Mouse (Mus musculus): ENCODE results near the gene Glycam1. TPM values are rescaled to one million over a fixed set of nuclear protein-coding genes. Genes with fewer than 3 reads are reported as not detected.

Gene Glycam1
- polyA plus RNA-seq, 1 experiment: 118 TPM

- no peaks in the 10 kb centered on the region for H3K36me3 ChIP-seq (ENCODE audit: control insufficient read depth, insufficient read depth, low read length)
- H3K27ac ChIP-seq (ENCODE audit: insufficient read depth, low read depth, low read length): no peak overlapping the region
- H3K4me3 ChIP-seq (ENCODE audit: insufficient read depth, low read depth, low read length): no peak overlapping the region
- no peaks in the 10 kb centered on the region for H3K4me1 ChIP-seq (ENCODE audit: control insufficient read depth, insufficient read depth, low read length)
- H3K27me3 ChIP-seq (replicated peaks; ENCODE audit: control insufficient read depth, insufficient read depth, low read length): no peaks in the 10 kb centered on the region
- WGBS: 48% methylated on average over 4 of the region's 4 CpGs
- DNase-seq: no peak
- no peak for TF ChIP-seq POLR2A (IDR thresholded peaks at IDR 0.05; ENCODE audit: low read depth, low read length)
- no peak for TF ChIP-seq CTCF (conservative IDR thresholded peaks at IDR 0.05; ENCODE audit: insufficient read depth, insufficient read length, low read depth, low read length)
Measured at GRCm38 (mm10) chr15:103519386-103520378, 45.2 kb downstream of the Glycam1 start.

GRCm38 (mm10) chr15:103518600-103519385 lies 46.1 kb downstream of the Glycam1 start:
- Histone ChIP-seq H3K4me3 (ENCODE audit: insufficient read depth, low read depth, low read length) (no peak overlapping the region), H3K27me3 (replicated peaks; ENCODE audit: control insufficient read depth, insufficient read depth, low read length) (no peaks in the 10 kb centered on the region), H3K36me3 (ENCODE audit: control insufficient read depth, insufficient read depth, low read length) (no peaks in the 10 kb centered on the region), H3K27ac (ENCODE audit: insufficient read depth, low read depth, low read length) (no peak overlapping the region), H3K4me1 (ENCODE audit: control insufficient read depth, insufficient read depth, low read length) (no peaks in the 10 kb centered on the region)
- no peak for DNase-seq
- TF ChIP-seq CTCF (conservative IDR thresholded peaks at IDR 0.05; ENCODE audit: insufficient read depth, insufficient read length, low read depth, low read length) (no peak), POLR2A (IDR thresholded peaks at IDR 0.05; ENCODE audit: low read depth, low read length) (no peak)
- WGBS: 18% methylated on average over 5 of the region's 5 CpGs

GRCm38 (mm10) chr15:103514914-103515313 lies 50.0 kb downstream of the Glycam1 start:
- TF ChIP-seq POLR2A (IDR thresholded peaks at IDR 0.05; ENCODE audit: low read depth, low read length) (no peak), CTCF (conservative IDR thresholded peaks at IDR 0.05; ENCODE audit: insufficient read depth, insufficient read length, low read depth, low read length) (no peak)
- H3K27ac ChIP-seq (ENCODE audit: insufficient read depth, low read depth, low read length): no peak overlapping the region
- no peaks in the 10 kb centered on the region for H3K27me3 ChIP-seq (replicated peaks; ENCODE audit: control insufficient read depth, insufficient read depth, low read length)
- H3K4me3 ChIP-seq (ENCODE audit: insufficient read depth, low read depth, low read length): no peak overlapping the region
- no peaks in the 10 kb centered on the region for H3K36me3 ChIP-seq (ENCODE audit: control insufficient read depth, insufficient read depth, low read length)
- DNase-seq: no peak
- 54% methylated on average over 3 of the region's 3 CpGs for WGBS
- H3K4me1 ChIP-seq (ENCODE audit: control insufficient read depth, insufficient read depth, low read length): no peaks in the 10 kb centered on the region

DNA sequence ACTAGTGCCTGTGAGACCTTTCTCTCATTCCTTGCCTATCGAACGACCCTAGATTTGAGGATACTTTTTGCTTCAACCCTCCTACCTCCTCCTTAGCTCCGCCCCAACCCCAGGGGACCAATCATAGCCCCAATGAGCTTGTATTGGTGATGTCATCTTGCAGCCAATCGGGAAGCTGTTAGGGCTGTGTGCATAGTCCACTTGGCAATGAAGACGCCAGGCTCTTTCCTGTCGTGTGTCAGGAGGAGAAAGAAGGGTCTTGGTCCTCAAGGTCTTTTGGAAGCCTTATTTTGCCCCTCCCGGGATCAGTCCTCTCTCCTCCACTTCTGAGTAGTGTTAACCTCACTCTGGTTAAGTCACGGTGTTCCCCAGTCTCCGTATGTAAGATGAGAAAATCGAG lies 50.8 kb downstream of the Glycam1 start:
- H3K27me3 ChIP-seq (replicated peaks; ENCODE audit: control insufficient read depth, insufficient read depth, low read length): no peaks in the 10 kb centered on the region
- H3K27ac ChIP-seq (ENCODE audit: insufficient read depth, low read depth, low read length): no peak overlapping the region
- no peaks in the 10 kb centered on the region for H3K4me1 ChIP-seq (ENCODE audit: control insufficient read depth, insufficient read depth, low read length)
- H3K36me3 ChIP-seq (ENCODE audit: control insufficient read depth, insufficient read depth, low read length): no peaks in the 10 kb centered on the region
- peak; percentile 75 for DNase-seq
- 3% methylated on average over 10 of the region's 10 CpGs for WGBS
- peak overlapping the region; percentile 9; the same call in 1 of the 2 replicates for H3K4me3 ChIP-seq (ENCODE audit: insufficient read depth, low read depth, low read length)
- TF ChIP-seq CTCF (conservative IDR thresholded peaks at IDR 0.05; ENCODE audit: insufficient read depth, insufficient read length, low read depth, low read length): no peak
- no peak for TF ChIP-seq POLR2A (IDR thresholded peaks at IDR 0.05; ENCODE audit: low read depth, low read length)

DNA sequence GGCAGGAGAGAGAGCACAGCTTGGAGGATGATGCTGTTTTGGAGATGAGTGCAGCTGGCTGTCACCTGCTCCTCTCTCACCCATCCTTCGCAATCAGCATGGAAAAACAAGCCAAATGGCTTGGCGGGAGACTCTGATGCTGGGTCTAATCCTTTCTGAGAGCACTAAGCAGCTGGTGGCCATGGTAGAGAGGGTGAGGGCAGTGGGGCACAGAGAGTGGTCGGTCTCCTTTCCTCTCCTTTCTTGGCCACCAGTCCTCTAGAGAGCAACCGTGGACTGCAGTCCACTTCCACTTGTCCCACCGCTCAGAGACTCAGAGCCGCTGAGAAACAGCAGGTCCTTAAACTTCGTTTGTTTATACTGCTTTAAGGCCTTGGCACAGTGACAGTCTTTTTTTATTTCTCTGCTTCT lies 51.3 kb downstream of the Glycam1 start:
- H3K4me3 ChIP-seq (ENCODE audit: insufficient read depth, low read depth, low read length): no peak overlapping the region
- TF ChIP-seq POLR2A (IDR thresholded peaks at IDR 0.05; ENCODE audit: low read depth, low read length): no peak
- TF ChIP-seq CTCF (conservative IDR thresholded peaks at IDR 0.05; ENCODE audit: insufficient read depth, insufficient read length, low read depth, low read length): no peak
- no peaks in the 10 kb centered on the region for H3K4me1 ChIP-seq (ENCODE audit: control insufficient read depth, insufficient read depth, low read length)
- H3K36me3 ChIP-seq (ENCODE audit: control insufficient read depth, insufficient read depth, low read length): no peaks in the 10 kb centered on the region
- no peaks in the 10 kb centered on the region for H3K27me3 ChIP-seq (replicated peaks; ENCODE audit: control insufficient read depth, insufficient read depth, low read length)
- no peak overlapping the region for H3K27ac ChIP-seq (ENCODE audit: insufficient read depth, low read depth, low read length)
- 20% methylated on average over 7 of the region's 7 CpGs for WGBS
- no peak for DNase-seq

Other genes with a start within 250 kb of the Glycam1 start
- gene Zfp385a, start 225.0 kb downstream of the Glycam1 start, polyA plus RNA-seq (2012; rRNA removed): 5.2 and 6.1 TPM in 2 replicates
- 9.3 and 9.7 TPM in 2 replicates for gene Itga5, start 198.3 kb downstream of the Glycam1 start, polyA plus RNA-seq (2012; rRNA removed)
- gene Gtsf1, start 134.6 kb downstream of the Glycam1 start, polyA plus RNA-seq (2012; rRNA removed): 0.23 TPM in 1 of 2 replicates, not detected in the other
- not detected in 2 replicates for gene Gtsf2, start 116.6 kb downstream of the Glycam1 start, polyA plus RNA-seq (2012; rRNA removed)
- 3.0 and 5.9 TPM in 2 replicates for gene Nckap1l, start 111.3 kb downstream of the Glycam1 start, polyA plus RNA-seq (2012; rRNA removed)
- gene Pde1b, start 62.0 kb downstream of the Glycam1 start, polyA plus RNA-seq (2012; rRNA removed): 2.0 and 2.8 TPM in 2 replicates
- 253 and 258 TPM in 2 replicates for gene Ppp1r1a, start 27.1 kb downstream of the Glycam1 start, polyA plus RNA-seq (2012; rRNA removed)
- not detected in 2 replicates for gene Mucl1, start 190.4 kb upstream of the Glycam1 start, polyA plus RNA-seq (2012; rRNA removed)